Mouse (Mus musculus) right cerebral cortex, adult 18-20 months (tissue): ENCODE results near the gene Shq1.

Experiments
- DNase-seq: peaks from one replicate; pipeline ENCODE4 v3.0.0; 2022; ENCODE audit warnings: mixed read lengths

The Shq1 gene

DNA sequence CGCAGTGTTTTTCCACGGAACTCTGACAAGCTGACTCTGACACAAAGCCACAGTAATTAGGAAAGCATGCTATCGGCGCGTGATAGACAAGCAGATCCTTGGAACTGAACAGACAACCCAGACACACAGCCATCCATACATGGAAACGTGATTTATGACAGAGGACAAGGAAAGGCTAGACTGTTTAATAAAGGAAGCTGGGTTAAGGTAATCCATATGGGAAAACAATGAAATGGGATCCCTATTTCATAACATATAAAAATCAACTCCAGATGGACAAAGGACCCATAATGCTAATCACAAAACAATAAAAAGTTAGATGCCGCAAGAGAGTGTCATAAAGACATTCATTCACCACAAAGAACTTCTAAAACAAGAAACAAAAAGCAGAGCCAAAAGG, 78.0 kb downstream of the Shq1 start:
- DNase-seq = no peak

DNA sequence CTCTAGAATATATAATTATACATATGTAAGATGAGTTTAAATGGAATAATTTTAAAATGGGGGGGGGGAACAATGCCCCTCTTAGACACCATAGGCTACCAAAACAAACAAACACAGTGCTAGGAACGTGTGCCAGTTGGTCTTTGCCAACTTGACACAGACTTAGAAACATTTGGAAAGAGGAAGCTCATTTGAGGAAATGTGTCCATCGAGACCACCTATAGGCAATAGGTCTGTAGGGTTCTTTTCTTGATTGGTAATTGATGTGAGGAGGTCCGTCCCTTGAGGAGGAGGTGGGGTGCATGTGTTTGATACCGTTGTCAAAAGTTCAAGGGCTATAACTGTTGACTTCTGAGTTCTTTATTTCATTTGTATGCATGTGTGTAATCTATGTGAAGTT, 80.4 kb downstream of the Shq1 start:
- DNase-seq = no peak

DNA sequence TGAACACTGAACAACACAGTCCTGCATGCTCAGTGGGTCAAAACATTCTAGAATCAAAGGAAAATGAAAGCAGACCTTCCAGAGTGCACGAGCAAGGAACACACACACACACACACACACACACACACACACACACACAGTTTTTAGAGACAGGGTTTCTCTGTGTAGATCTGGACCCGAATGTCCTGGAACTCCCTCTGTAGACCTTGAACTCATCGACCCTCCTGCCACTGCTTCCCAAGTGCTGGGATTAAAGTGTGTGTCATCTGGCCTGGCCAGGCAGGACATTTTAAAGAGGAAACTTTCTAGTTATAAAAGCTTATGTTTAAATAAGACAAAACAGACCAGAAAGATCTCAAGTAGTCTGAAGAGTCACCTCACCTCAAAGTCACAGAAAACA, 82.1 kb downstream of the Shq1 start:
- no peak for DNase-seq

DNA sequence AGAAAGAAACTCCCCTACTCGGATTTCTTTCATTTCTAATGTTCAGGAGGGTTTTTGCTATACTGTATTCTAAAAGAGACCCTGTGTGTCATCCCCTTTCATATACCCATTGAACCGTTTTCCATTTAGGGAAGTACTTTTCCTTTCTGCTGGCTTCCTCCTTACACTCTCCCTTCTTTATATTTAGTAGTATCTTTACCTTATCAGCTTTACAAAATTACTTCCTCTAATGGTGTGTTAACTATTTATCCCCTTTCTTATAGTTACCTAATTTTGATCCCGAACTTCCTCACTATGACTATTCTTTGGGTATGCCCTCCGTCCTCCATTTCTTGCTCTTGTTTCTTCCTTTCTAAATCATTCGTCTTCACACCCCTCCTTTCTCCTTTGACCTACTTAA, 84.2 kb downstream of the Shq1 start:
- DNase-seq = no peak

DNA sequence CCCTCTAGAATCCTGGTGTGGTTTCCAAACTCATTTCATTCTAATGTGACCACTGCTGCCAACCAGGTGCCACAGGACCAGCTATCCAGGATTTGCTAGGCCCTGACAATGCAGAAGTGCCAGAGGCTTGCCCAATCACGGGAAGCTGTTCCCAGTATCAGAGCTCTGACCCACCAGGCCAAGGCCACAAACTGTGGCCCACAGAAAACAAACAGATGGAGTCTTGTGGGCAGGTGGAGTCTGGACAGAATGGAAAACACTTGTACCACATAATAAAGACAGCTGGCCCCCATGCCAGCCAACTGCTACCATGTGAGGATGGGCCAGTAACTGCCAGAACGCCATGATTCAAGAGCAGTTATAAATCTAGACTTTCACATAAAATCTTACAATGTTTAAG, 89.0 kb downstream of the Shq1 start:
- DNase-seq = no peak

DNA sequence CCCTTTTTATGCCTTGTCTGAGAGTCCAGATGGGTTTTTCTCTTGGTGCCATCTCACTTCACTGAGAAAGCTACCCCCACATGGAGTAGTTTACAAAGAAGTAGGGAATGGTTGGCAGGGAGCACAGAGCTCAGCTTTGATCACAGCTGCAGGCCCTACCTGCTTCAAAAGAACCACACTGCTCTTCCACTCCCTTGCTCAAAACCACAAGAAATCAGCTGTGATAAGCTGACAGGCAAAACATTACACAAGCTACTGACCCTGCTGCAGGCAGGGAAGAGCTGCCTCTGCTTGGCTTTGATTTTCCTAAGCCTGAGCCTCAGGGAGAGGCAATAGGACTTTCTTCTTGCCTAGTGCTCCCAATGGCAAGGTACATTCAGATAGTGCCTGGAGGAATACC, 89.9 kb downstream of the Shq1 start:
- DNase-seq = peak; percentile 10

DNA sequence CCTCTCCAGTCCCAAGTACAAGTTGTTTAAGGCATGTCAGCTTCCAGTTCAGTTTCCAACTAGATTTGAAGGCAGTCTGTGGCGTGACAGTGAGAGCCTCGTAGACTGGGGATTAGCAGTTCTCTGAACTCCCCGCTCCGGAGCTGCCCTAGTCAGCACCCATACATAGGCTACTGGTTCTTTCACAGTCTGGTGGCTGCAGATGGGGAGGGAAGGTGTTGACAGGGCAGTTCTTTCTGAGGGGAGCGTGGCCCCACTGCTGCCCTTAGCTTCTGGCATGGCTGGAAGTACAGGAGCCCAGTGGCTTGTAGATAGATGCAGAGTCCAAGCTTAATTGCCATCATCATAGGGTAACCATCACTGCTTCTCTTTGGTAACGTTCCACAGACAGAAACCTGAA, 93.4 kb downstream of the Shq1 start:
- no peak for DNase-seq

DNA sequence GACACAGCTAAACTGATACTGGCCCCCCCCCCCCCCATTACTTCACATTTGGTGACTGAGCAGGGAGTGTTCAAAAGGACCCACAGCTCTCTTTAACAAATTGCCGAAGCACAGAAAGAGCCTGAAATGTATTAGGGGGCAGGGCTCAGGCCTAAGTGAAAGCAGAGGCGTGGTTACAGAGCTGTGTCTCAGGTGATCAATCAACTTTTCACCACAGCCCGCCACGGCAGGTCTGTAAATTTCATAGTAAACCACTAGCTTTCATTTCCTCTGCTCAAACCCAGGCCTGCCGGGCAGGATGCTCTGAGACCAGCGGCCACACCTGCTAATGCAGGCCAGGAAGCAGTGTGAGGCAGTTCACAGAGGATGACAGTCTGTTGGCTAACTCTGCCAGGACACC, 94.8 kb downstream of the Shq1 start:
- DNase-seq = no peak

DNA sequence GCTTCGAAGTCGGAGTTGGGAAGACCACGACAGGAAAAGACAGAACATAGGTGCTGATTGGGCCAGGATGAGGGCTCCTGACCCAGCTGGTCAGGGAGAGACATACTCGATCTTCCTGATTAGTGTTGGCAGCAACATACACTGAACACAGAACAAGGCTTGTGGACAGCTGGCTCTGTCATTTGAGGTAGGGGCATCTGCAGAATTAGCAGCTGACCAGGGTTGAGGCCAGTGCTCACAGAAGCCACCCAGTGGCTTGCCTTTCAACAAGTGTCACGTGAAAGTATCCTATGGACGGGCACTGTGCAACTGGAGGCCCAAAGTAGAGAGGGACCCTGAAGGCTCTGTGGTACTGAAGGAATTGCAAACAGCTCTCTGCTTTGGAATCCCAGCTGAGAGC, 104.2 kb downstream of the Shq1 start:
- DNase-seq = no peak

DNA sequence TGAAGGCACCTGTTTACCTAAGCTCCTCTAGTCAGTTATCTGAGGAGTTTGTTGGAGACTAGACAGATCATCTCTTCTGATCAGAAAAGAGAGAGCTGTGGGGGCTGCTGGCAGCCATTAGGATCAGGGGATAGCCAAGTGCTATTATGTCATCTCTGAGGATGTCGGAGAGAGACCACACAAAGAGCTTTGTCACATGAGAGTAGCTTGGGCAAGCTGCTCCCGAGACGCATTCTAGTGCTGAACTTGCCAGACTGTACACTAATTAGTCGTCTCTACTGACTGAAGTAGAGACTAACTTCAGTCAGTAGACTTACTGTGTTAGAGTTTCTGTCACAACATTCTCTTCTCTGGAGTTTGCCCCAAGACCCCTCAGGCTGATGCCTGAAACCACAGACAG, 106.4 kb downstream of the Shq1 start:
- no peak for DNase-seq

DNA sequence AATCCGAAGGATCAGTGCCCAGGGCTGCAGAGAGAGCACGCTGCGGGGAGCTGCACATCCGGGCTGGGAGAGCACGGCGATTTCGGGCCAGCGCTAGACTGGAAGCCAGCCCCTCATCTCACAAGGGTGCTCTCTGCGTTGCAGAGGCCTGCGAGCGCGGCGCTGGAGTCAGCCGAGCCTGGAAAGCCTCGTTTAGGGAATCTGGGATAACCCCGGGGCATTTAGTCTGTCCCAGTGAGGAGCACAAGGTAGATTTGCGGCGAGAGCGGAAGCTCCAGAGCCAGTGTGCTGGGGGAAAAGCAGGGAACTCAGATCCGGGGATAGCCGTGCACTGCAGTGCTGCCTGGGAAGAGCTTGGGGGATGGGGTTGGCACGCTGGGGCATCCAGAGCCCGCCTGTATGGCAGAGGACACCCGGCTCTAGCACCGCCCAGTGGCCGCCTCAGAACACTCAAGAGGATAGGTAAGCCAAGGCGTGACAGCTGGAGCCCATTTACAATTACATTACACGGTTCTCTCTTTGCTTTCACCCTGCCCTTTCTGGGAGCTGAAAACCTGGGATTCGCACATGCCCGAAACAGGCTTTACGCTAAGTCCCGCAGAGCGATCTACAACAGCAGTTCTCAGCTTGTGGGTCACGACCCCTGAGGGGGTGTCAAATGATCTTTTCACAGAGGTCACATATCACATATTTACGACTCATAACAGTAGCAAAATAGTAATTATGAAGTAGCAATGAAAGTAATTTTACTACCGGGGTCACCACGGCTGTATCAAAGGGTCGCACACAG, 107.2 kb downstream of the Shq1 start:
- peak; percentile 89 for DNase-seq

DNA sequence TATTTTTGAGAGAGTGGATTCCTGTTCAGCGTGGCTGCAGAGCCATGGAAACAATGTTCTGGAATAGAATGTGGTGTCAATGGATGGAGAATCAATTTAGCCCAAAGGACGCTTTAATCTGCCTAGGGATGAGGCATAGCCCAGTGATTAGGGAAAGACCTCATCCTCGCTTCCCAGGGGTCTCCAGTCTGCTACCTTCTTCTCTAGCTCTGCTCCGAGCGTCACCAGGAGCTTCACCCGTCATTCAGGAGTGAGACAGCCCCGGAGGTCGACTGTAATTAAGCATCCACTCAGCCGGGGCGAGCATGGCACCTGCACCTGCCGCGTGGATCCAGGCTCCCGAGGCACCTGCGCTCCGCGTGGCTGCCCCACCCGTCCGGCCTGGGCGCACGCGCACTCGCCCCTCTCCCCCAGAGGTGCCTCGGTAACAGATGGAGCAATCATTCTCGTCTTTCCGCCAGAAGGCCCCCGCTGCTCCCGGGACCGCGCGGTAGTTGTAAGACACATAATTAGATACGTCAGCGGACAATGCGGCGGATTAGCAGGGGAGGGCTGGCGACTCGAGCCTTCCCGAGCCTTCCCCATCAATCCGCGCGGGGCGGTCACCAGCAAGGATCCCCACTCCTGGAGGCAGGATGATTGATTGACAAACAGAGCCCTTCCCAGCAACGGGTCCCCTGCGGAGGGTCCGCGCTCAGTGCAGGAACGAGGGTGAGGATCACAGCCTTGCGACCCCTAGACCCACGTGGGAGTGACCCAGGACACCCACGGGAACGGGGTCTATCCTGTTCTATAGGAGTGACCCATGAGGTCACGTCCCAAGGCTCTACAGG, 108.0 kb downstream of the Shq1 start:
- DNase-seq = peak; percentile 61

DNA sequence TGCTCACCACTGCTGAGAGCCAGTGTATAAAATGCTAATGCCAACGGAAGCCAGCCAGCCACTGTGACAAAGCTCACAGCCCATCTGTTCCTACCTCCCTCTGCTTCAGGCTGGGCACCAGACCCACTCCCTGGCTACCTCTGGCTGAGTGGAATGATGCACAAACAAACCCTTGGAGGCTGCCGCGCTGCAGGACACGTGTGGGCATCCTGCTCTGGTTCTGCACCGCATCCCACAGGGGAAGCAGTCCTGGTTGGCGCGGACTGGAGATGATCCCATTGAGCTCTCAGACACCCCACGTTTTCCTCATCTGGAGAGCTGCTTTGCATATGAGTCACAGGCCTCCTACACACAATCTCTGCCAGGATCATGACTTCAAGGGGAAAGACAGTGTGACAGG, 112.9 kb downstream of the Shq1 start:
- peak; percentile 96 for DNase-seq

DNA sequence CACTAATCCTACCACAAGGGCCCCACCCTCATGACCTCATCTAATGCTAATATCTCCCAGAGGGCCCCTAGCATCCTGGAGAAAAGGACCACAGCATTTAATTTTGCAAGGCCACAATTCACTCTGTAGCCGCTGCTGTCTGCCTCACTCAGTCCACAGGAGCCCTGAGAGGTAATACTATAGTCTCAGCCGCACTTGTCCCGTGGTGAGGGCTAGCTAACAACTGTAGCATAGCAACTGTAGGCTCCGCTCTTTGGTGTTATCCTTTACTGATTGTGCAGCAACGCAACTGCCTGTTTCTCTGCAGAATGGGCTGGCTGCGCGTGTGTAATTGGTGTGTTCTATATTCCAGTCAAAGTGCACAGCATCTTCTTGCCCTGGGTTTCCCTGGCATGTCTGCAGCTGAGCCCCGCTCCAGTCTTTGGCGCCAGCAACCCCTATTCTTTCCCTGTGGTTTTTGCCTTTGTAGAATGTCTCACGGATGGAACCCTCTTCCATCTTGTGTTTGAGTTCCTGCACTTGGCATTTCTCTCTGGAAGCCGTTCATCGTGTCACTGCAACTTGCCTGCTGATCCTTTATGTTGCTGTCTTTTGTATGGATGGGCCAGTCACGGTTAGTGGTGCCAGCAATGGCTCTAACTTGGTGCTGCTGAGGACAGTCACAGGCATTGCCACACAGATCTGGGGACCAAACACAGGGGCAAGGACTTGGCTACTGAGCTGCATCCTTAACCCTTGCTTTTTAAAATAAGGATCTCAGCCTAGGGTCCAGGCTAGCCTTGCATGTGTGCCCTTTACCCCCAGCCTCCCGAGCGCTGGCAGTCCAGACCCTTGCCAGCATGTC, 128.6 kb downstream of the Shq1 start:
- DNase-seq = no peak

DNA sequence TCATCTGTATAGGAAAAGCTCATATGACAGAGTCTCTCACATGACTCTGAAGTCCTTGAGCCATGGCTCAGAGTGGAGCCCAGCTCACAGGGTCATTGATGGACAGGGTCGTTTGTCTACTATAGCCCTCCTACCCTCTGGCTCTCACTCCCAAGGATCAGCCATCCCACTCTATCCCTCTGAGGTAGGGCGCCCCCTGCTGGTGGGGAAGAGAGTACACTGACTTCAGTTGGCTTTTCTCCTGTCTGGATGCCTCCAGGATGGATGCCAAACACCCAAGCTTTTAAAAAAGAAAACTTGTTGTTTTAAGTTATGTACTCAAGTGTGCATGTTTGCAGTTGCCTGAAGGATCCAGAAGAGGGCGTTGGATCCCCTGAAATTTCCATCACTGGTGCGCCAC, 131.3 kb downstream of the Shq1 start:
- DNase-seq = no peak

DNA sequence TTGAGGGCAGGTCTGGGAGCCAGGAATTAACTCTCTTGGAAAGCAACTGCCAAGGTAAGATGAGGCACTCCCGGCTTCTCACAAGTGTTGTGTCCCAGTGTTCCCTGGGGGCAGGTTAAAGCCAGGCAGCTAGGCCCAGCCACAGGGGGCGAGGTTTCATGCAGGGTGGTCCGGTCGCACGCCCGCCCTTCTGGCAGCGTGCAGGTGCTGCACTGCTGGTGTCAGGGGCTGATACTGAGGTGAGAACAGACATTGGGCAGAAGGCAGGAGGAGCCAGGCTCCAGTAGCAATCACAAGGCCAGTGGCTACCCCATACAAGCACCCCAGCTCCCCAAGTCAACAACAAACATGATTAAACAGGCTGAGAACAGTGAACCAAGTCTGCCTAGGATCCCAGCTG, 132.4 kb downstream of the Shq1 start:
- no peak for DNase-seq

DNA sequence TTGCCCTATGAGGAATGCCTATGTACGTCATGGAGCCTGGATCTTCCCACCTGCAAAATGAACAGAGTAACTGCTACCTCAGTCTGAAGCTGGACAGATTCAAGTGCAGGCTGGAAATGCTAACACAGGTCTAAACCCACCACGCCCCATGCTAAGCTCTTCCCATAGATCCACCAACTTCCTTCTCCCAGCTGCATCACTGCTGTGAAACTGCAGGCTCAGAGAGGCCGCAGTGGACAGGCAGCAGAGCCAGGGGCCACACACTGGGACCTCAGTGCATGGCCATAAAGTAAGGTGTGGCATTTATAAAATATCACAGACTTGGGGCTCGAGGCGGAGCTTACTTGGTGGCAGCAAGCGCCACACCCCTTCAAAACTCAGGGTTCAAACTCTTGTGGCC, 133.0 kb downstream of the Shq1 start:
- no peak for DNase-seq

DNA sequence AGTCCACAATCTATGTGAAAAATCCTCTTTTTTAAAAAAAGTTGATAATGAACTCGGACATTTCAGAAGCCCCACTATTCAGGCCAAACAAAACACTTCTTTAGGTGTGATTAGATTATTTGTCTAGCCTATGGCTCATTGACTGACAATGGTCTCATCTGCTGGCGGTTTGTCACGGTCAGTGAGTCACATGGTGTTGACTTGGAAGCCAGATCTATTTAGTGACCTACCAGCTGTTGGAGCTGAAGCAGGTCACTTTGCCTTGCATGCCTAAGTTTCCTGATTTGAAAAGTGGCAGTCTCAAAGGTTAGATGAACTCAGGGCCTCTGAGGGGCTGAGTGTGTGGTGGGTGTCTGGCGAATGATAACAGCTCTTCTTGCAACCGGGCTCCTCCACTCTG, 133.9 kb downstream of the Shq1 start:
- no peak for DNase-seq

DNA sequence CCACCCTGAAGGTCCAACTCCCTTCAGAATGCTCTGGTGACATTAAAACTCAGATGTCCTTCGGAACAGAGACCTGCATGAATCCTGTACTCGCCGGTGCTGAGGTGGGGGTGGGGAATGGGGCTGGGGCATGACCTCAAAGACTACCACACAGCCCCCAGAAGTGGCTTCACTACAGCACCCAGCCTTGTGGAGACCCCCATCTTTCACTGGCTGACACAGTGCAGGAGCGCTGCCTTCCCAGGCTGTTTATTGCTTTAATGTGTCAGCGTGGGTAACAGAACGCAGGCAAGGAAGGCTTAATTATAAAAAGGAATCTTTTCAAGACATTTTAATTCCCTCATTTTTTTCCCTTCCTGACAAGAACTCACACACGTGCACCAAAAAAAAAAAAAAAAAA, 137.6 kb downstream of the Shq1 start:
- DNase-seq = no peak

DNA sequence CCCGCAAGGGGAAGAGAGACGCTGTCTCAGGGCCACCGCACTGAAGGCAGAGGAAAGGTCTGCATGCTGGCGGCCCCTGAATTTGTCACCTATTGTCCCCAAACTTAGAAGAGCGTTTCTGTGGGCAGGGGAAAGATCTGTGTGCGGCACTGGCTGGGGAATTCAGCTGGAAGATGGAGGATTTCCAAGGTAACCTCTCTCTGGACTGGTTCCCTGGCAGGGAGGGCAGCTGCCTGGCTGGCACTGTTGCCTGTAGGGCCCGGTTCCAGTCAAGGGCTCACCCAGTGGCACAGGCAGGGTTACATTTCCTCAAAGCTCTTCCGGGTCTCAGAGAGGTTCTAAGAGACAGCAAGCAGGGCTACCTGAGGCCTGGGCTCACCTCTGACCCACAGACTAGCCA, 138.6 kb downstream of the Shq1 start:
- no peak for DNase-seq

DNA sequence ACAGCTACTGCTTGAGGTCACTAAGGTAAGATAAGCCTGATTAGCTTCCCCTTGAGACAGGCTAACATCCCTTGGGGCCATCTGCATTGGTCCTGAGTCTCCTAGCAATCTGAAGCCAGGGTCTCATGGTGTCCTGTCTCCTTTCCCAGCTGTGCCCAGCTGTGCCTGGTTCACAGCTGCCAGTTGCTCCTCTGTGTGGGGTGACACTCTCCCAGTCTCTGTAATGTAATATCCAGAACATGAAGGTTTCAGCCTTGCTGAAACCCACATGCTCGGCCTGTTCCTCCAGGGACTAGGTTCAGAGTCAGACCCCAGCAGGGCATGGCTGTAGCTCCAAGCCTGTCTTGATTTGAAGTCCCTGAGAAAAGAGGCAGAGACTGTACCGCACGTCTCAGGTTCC, 141.3 kb downstream of the Shq1 start:
- DNase-seq = no peak

DNA sequence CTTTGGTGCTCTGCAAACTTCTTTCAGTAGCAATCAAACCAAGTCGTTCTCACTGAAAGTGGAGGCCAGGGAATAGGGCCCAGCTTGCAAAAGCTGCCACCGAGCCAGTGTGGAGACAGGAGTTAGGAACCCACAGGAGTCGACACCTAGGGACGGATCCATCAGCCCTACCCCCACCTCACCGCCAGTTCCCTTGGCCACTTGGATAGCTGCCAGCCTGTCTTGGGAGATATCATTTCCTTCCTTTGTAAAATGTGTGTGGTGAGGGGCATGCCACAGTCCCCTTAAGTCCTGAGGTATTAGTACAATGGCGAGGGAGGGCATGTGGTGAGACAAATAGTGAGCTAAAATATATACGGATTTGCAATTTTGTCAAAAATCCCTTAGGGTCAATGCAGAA, 142.4 kb downstream of the Shq1 start:
- DNase-seq = no peak

DNA sequence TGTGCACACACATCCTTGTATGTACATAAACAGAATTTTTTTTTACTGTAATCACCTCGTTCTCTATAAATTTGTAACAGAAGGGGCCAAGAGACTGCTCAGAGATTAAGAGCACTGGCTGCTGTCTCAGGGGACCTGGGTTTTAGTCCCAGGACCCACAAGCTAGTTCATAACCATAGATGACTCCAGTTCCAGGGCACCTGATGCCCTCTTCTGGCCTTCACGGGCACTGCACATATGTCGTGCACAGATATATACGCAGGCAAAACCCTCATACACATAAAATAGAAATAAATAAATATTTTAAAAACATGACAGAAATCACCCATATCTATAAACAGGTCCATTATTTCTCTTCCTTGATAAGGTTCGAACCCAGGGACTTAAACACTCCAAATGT, 143.0 kb downstream of the Shq1 start:
- no peak for DNase-seq

DNA sequence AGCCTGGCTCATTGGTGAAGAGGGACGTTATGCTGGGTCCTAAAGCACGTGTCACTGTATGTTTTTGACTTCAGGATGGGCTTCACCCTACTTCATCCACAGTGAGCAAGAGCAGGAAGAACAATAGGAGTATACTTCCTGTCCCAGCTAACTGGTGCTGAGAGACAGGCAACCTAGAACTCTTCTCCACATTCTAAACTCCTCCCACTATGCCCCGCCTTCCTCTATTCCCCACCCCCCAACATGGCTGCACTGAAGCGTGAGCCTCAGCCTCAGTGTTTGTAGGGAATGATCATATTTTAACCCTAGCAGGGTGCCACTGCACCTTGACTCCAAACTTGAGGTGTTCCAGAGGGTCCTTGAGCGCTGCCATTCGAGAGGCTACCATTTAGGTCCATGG, 143.8 kb downstream of the Shq1 start:
- DNase-seq = no peak
